Mouse (Mus musculus) adrenal gland, adult 18-20 months (tissue): ENCODE data around the gene Trhr2. TPM values are rescaled to one million over a fixed set of nuclear protein-coding genes. Genes with fewer than 3 reads are reported as not detected.
"Not testable (repeated sequence)": the region's sequence is repeated elsewhere in the genome, so short reads cannot be mapped to it uniquely, and the experiment has no call there.

ENCODE experiments used
- DNase-seq, 2 experiments: peaks; one replicate each; pipeline ENCODE4 v3.0.0; 2021 to 2022; ENCODE audit warnings: low spot score in 2 of 2
- total RNA-seq, 2 experiments: library from RNA; stranded (reverse); gene quantifications; 1 replicate in 1 of 2; 2 replicates in 1 of 2; pipeline ENCODE4 v1.2.3; 2021

Gene Trhr2
- total RNA-seq, 2 experiments from 2014 or later, result not detected

DNA sequence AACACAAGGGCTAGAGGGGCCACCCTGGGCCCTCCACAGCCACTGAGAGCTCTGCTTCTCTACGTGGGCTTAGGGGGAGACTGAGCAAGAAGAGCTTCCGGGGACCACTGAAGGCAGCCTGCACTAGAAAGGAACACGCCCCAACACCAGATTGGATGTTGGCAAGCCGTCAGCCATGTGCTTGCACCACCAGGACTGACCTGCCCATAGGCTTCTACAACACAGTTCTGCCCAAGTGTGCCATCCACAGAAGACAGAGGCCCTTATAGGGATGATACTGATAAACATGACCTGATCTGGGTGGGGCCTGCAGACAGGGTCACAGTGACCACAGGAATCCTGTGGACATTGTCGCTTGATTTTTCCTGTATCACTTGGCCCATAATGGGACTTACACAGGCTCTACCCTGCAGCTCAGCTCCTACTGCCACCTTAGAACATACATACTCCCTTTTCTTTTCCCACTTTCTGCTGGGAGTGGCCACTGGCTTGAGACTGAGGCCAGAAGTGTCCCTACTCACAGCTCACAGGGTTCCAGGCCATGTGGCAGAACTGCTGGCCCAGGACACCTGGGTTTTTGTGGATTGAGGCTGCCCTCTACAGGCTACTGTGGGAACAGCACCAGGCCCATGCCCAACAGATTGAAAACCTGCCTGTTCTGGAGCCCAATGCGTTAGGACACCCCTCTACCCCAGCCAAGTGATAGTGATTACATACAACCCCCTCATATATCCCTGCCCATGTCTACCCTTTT lies 27.6 kb downstream of the Trhr2 start:
- peak; percentile 88 to 89 for DNase-seq

DNA sequence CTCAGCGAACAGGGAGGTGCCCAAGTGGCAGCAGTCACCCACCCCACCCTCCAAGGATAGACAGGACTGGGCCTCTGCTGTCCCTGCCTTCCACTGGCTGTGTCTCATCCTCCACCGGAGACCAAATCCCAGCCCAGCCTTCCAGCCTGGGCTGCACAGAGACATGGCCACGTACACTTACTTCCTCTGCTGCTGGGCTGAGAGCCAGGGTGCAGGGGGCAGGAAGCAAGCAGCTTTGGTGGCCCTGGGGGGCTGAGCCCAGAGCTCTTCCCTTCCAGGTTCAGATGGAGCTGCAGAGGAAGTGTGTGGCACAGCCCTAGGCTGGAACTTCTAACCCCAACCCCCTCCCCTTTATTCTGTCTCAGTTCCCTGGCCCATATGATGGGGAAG lies 29.4 kb downstream of the Trhr2 start:
- no peak for DNase-seq

DNA sequence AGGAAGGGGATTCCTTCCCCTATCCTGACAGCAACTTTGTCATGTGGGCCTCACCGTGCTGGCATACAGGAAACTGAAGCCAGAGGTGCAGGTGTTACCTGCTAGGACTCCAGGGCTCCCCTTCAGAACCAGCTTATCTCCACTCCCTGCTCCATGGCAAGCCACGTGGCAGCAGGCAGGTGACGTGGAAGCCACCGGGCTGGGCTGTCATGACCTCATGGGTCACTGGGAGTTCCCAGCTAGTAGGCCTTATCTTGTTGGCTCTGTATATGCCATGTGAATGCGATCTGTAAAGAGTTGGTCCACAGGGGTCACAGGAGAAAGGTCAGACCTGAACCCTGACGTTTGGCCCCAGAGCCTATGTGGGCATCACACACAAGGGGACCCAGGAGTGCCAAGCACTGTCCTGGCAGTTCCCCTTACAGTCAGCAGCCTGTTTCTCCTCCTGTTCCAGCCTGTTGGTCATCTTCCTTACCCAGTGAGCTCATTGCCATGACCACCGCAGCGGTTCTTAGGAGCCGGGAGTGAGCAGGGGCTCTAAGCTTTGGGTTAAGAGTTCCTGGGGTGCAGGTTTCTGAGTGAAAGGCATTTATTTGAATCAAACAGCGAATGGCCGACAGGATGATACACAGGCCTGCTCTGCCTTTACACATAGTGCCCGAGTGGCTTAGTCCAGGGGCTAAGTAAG lies 30.0 kb downstream of the Trhr2 start:
- DNase-seq, result no peak

DNA sequence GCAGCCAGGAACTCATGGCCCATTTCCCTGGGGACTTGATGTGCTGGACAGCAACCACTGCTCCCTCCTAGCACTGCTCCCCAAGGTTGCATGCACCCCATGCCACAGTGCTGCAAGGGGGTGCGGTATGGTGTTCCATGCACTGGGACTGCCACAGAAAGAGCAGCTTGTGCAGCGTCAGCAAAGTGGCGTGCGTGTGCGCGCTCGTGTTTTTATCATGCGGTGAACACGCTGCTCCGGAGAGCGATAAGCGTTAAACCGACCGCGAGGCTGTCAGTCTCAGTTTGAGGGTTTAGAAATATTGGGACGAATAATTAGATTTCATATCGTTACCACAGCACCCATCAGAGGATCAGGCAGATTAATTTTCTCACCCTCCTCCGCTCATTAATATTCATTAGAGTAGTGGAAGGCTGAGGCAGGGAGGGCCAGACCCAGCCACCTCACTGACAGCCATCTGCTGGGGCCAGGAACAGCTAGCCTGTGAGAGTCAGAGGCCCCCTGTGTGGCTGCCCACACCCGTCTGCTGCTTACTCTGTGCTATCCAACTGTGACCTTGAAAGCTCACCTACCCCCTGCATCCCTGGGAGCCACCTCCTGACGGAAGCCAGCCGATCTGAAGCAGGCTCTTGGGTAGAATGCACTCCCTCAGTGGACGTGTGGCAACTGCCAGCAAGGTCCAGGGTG lies 30.9 kb downstream of the Trhr2 start:
- DNase-seq, result no peak

DNA sequence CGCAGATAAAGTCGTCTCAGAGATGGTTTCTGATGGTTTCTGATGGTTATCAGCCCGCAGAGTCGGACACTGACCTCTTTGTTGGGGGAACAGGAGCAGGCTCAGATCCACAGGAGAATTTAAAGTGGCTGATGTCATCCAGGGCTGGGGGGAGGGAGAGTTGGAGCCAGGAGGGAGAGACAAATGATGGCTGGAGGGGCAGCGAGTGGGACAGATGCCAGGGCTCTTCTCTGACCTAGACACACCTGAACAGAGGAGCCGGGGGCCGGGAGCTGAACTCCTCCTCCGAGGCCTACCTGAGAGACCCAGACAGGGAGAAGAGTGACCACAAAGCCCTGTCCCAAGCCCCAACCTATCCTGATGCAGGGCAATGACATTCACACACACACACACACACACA lies 31.5 kb downstream of the Trhr2 start:
- no peak for DNase-seq

DNA sequence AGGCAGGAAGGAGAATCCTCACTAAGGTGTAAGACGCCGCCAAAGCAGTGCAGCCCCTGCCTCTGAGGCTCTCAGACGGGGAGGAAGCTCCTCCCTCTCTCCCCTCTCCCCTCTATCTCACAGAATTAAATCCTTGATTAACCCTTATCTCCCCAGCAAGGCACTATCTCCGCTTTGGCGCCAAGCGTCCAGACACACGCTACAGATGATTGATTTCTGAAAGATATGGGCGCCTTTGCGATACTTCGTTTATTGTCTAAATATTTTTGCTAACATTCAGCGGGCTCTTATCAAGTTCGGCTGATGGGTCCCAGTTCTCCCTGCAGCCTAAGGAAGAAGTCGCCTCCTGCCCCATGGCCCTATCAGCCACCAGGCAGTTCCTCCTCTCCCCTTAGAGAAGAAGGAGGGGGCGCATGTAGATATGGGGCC lies 34.4 kb downstream of the Trhr2 start:
- no peak for DNase-seq

DNA sequence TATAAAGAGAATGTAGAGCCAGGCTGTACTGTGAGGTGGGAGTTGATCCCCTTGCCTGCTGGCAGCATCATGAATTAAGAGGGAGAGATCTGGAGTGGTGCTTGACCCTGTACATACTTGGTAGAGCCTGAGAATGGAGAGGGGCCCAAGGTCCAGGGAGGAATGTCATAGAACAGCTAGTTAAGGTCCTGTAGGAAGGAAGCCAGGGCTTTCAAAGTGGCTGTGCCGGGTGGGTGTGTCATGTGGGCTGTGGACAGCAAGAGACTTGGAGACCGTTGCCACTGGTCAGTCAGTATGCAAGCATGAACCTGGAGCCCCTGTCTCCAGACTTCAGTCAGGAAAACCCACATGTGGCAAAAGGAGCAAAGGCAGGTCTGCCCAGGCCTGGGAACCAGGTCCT lies 35.4 kb downstream of the Trhr2 start:
- no peak for DNase-seq

DNA sequence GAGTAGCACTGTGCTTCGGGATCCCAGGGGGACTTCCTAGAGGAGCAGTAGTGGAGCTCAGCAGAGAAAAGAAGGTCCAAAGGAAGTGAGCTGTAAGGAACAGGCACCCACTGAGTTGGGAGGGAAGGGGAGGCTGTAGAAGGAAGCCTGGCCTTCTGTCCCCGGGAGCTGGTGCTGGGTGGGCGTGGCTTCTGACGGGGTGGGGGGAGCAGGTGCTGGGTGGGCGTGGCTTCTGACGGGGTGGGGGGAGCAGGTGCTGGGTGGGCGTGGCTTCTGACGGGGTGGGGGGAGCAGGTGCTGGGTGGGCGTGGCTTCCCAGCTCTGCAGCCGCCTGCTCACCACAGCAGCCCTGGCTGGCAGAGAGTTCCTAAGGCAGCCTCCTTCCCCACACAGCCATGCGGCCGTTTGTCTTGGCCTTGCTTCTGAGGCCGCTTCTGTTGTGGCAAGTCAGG lies 36.6 kb downstream of the Trhr2 start:
- DNase-seq, result not testable (repeated sequence)

DNA sequence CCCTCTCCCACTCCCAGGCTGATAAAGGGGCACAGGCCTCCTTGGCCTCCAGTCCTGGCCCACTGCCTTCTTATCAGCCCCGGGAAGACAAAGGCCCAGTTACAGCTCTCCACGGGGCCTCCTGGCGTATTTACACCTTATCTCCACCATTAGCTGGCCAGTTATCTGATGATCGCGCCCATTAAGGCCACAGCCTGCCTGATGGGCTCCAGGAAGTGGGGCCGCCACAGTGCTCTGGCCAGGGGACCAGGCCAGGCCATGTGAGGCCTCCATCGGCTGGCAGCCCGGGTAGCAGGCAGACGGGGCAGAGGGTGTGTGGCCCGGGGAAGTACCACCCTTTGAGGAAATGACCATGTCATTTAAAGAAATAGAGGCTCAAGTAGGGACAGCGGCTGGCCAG lies 37.8 kb downstream of the Trhr2 start:
- DNase-seq, result no peak

DNA sequence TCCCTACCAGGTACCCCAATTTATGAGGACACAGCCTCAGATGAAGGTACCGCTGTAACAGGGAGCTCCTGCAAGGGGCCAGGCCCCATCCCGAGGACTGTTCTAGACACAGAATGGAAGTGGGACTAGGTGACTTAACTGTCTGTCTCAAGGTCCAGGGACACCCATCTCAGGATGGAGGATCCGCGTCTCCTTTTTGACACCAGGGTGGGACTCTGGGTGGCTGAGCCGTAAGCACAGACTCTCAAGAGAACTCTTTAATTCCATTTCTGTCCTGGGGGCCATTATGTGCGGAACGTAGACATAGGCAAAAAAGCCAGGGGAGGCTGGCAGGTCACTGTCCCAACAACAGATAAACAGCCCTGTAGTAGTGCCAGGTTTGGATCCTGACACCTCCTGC lies 38.4 kb downstream of the Trhr2 start:
- no peak for DNase-seq

DNA sequence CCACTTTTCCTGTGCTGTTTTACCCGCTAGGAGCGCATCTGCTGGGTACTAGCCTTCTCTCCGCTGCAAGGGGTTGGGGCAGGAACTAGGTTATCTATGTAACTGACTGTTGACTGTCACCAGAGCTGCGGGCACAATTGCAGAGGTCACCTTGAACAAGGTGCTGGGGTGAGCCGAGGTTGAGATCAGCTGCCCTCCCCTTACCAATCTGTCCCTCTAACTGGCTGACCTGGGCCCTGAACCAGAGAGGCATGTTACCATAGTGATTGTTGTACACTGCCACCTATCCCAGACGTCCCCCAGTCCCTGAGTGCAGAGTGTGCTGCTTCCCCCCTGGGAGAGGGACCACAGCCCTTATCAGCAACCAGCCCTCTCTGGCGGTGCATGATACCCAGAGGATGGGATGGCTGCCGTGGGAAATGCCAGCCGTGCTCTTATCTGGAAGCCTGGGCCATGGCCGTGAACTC lies 39.1 kb downstream of the Trhr2 start:
- DNase-seq, result no peak

DNA sequence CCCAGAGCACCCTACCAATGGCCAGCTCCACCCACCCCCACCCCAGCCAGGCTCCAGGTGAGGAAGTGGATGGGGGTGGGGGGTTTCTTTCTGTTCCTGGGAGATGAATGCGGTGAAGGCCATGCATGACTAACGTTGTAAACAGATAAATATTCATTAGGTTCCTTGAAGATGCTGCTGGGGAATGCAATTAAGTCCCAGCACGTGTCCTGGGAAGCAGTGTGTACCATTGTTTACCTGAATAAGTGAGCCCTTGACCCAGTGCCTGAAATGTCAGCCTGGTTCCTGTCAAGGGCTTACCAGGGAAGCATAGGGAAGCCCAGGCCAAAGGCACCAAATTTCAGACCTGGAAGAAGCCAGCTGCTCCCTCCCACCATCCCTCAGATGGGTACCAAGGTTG lies 40.0 kb downstream of the Trhr2 start:
- DNase-seq, result no peak

DNA sequence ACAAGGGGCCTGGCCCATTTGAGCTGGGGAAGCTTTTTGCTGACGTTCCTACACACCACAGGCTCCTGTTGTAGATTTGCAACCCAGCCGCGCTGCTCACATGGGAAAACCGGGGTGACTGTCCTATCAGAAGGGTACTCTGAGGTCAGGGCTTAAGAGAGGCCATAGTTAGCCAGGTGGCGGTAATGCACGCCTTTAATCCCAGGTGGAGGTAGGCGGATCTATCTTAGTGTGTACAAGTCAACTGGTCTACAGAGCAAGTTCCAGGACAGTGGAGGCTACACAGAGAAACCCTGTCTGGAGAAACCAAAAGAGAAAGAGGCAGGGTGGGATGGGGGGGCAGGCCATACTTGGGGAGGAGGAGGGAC lies 40.9 kb downstream of the Trhr2 start:
- DNase-seq, result no peak

DNA sequence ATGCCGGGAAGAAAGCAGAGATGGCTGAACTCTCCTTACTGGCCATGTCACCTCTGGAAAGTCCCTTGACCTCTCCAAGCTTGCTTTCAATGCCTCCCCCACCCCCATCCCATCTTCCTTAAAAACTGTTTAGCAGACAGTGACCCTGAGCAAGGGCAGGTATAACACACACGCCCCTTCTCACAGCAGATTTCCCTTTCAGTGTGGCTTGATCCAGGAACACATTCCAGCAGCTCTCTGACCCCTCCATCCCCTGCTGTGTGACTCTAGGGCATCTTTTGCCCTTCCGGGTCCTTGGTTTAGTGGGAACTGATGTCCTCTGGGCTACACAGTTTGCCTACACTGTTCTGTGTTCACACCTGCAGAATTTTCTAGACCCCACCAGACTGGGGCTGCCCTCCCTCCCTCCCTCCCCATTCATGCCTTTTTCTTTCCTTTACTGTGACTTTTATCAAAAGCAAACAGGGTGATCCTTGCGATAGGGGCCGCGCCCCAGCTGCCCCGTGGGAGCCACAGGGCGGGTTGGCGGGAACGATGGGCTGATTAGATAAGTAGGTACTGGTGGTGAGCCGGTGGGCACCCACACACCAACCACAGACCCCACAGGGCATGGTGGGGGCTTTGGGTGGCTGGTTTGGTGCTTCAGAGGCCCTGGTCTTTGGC lies 41.4 kb downstream of the Trhr2 start:
- no peak for DNase-seq

DNA sequence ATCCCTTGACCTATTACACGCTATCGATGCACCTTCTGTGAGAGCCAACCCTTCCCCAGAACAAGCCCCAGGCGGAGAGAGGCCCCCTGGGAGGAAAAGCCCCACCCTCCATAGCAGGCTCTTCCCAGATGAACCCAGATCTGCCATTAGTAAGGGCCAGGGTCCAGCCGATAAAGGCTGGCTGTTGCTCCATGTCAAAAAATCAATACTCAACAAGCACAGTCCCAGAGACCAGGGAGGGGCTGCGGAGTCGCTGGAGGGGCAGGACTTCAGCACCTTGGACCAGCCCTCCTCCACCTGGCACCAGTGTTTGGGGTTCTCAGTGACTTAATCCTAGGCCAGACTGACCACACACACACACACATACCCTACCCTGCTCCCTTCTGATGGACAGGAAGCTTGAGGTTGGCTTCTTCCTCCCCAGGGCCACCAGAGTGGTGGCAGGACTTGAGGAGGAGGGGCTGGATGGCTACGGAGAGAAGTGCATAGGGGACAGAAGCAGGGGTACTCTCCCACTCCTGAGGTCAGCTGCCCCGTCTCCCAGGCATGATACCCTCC lies 42.5 kb downstream of the Trhr2 start:
- DNase-seq, result no peak

DNA sequence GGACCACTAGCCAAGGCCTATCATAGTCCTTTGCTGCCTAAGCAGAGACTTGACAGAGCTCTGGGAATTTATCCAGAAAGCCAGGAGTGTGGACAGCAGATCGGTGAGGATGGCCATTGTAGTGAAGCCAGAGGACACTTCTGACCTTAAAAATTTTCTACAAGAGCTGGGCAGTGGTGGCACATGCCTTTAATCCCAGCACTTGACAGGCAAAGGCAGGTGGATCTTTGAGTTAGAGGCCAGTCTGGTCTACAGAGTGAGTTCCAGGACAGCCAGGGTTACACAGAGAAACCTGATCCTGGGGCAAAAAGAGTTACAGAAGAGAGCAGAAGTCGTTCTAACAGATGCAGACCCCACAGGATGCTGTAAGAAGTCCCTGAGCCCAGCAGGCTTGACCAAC lies 44.1 kb downstream of the Trhr2 start:
- DNase-seq, result no peak

DNA sequence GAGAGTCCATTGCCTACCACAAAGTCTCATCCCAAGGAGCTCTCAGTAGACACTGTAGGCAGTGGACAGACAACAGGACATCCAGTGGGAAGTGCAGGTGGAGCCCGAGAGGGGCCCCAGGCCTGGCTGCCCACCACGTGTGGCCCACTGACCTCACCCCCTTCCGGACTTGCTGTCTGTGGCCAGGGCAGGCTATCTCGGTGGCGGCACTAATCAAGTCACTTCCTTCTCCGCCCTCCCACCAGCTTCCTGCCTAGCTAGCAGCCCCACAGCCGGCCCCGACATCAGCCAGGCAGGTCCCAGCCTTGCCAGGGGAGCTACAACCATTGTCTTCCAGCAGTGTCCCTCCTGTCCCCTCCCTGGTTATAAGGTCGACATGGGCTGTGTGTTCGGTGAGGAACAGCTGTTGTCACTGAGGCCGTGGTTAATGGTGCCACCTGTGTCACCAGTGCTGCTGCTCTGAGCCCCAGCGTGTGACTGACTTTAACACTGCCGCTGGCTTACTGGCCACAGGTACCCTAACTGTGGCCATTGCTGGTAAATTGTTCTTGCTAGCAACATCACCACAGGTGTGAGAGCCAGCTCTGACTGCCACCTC lies 45.5 kb downstream of the Trhr2 start:
- peak in 1 of 2 experiments; percentile 22 for DNase-seq

DNA sequence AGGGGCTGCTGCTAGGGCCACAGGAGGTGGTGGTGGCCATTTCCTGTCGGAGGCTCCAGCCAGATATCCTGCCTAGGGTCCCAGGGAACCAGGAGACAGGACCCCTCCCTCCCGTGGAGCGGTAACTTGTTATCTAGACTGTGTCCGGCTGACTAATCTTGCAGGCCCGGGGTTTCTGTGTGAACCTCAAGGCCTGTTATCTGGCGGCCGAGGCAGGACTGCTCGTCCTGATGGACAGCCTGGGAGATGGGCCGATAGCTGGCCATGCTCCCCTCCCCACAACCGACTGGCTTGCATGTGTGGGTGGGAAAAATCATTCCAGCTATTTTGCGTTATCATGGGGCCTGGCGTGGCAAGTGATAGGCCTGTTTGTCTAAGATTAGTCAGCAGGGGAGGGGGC lies 47.2 kb downstream of the Trhr2 start:
- DNase-seq, result no peak

DNA sequence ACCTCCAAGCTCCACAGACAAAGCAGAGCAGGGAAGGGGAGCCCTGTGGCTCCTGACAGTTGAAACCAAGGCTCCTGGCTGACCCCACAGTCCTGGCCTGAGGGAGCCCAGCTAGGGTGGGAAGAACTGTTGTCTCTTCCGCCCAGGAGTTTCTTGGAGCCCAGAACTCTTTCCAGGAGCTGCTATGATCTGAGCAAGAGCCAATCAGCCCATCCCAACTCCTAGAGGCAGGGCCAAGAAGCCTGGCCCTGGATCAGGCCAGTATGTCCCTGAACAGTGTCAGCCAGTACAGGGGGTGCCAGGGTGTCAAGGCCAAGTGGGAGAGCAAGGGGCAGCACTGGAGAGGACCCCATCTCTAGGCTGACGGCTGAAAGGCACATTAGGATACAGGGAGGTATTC lies 48.0 kb downstream of the Trhr2 start:
- DNase-seq, result no peak

DNA sequence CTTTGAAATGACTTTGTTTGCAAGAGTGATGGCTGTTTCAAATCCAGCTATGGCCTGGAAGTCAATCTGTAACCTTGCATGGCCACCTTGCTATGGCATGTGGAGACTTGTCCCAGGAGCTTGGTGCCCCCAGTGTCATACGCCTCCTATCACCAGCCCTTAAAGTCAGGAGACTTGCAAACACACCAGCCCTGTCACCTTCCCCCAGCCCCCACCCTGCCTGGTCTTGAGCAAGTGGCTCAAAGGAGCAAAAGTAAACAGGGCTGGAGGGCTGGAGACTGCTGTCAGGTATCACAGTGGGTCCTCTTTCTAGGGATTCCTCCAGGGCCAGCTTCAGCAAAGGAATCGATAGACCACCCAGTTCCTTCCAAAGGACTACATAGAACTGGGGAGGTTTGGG lies 49.4 kb downstream of the Trhr2 start:
- DNase-seq, result no peak

DNA sequence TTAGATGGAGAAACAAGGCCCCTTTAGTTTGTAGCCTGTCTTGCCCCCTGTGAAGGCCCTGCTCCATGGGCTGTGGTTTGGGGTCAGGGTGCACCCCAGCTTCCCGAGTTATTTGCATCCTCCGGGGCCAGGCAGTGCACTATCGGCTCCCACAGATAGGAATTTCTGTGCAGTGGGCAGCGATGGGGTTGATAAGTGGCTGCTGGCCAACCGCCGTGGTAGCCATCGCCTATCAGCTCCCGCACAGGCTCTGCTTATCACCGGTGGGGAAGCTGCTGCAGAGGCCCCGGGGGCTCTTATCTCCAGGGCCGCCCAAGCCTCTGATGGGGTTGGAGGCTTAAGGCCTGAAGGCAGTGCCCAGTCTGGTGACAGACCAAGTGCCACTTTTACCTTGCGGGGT lies 51.3 kb downstream of the Trhr2 start:
- no peak for DNase-seq
